Mouse (Mus musculus) urinary bladder, adult 18-20 months (tissue): ENCODE measurements around the gene Tmem179.

Source experiments
- DNase-seq, 2 experiments: peaks; one replicate each; pipeline ENCODE4 v3.0.0; 2022; ENCODE audit warnings: low spot score in 2 of 2, mixed read lengths in 2 of 2

The Tmem179 gene

DNA sequence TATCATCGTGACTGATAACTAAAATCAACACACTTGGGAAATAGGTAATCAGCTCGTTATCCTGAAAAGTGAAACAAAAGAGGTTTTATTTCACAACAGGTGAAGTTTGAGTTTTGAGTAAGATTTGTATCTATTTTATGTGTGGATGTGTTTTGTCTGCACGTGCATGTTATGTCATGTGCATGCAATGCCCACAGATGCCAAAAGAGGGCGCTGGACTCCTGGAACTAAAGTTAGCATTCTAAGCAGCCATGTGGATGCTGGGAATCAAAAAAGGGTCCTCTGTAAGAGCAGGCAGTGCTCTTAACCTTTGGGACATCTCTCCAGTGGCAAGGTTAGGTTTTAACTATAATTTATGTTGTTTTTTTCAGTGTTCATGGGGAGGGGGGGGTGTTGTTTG, 53.3 kb downstream of the Tmem179 start:
- no peak for DNase-seq

DNA sequence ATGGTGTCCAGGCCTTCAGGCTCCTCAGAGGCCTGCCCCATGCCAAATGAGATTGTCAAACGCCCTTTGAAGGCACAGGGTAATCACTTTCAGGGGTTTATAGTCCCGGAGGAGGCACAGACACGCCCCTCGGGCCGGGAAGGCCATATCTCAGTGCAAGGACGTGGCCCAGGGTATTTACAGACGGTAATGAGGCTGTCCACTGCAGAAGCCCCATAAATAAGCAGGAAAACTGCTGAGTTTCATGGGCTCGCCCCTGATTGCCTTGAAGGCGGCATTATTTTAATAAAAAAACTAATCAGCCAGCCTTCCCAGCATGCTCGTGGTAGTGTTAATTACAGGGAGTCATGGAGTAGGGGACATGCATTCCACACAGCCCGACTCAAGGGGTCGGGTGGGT, 54.1 kb downstream of the Tmem179 start:
- no peak for DNase-seq

DNA sequence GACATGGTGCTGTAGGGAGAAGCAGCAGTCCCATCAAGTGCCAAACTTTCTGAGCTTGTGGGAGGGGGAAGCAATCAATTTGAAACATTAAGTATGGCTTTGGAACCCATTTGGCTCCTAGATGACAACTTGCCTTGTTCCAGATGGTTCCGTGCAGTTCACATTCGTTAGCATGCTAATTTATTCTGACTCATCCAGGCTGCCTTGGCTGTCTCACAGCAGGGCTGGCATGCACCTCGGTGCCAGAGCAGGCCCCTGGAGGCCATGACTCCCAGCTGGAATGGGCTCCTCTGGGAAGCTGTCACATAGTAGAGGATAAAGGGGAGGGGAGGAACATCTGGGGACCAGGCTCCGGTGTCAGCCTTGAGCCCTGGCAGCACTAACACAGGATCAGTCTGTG, 58.7 kb downstream of the Tmem179 start:
- DNase-seq = no peak

DNA sequence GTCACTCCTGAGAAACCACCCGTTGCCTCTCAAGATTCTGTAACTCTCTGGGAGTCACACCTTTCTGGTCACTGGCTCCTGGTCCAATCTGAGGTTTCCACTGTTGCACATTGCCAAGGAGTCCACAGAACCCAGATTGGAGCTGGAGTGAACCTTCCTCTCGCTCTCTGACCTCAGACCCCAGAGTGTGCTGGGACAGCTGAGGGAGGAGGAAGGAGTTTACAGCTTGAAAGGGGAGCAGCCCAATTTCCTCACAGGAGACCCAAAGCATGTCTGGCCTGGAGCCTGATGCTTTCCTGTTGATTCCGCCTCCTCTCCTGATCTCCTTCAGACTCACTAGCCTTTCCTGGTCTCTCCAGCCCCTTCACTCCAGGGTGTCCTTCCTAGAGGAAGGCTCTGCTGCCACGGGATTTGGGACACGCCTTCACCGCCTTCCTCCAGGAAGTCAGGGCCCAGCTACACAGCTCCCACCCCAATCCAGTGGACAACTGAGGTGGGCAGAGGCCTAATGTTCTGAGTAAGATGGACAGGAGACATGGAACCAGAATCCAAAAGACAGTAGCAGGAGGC, 60.3 kb downstream of the Tmem179 start:
- DNase-seq = no peak

DNA sequence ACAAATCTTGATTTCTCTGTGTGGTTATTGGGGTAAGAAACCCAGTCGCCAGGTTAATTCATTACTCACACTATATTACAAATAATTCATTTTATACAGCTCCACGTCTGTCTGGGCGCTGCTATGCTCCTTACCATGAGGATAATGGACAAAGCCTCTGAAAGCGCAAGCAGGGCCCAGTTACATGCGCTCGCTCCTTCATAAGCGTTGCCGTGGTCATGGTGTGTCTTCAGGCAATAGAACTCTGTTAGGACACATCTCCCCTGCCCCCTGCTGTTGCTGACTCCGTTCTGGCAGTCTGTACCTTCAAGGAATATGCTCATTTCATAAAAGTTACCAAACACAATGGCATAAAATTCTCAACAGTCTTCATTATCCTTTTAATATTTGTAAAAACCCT, 64.7 kb downstream of the Tmem179 start:
- DNase-seq = no peak

DNA sequence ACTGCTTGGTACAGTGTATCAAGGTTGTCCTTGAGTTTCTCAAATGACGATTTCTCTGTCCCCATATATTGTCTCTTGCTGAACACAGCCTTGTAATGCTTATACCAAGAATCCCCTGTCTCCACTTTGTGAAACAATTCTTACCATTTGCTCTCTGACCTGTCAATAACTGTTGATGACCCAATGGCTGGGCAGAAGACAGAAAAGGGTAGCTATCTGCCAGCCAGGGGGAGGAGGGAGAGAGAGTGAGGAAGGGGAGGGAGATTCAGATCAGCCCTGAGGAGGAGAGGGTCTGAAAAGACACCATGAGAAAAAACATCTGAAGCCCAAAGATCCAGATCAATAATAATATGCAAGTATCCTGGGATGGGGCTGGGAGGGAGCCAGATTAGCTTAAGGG, 65.2 kb downstream of the Tmem179 start:
- DNase-seq = no peak

DNA sequence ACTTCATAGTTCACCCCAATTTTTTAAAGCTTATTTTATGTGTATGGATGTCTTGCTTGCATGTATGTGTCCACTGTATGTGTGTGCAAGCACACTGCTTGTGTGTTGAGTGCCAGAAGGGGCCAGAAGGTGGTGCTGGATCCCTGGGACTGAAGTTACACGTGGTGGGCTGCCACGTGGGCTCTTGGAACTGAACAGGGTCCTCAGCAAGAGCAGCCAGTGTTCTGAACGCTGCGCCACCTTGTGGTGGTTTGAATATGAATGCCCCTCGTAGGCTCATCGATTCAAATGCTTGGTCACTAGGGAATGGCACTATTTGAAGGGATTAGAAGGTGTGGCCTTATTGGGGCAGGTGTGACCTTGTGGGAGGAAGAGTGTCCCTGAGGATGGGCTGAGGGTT, 65.7 kb downstream of the Tmem179 start:
- DNase-seq = no peak
